Mouse (Mus musculus) megakaryocyte-erythroid progenitor cell, adult 5-6 weeks (primary cell): ENCODE results near the gene Hexim1. TPM values are rescaled to one million over a fixed set of nuclear protein-coding genes. Genes with fewer than 3 reads are reported as not detected.

Source experiments
- ATAC-seq: replicated peaks from 2 replicates; pipeline ENCODE4 v1.8.0; 2016; ENCODE audit warnings: mild to moderate bottlenecking, inconsistent platforms; ENCODE audit not compliant: severe bottlenecking, poor library complexity, low FRiP score, low TSS enrichment
- total RNA-seq, 2 experiments: library from RNA; stranded (forward) in 1 of 2; stranded (reverse) in 1 of 2; fragments of 200-1000, 215-1000 nt in 1 of 2; fragments of >200 nt in 1 of 2; fragmentation: Nextera tagmentation in 1 of 2; gene quantifications; 2 replicates each; pipeline ENCODE4 v1.2.3; 2014 to 2017

Hexim1 gene
- total RNA-seq, 2 experiments from 2014 or later = 15.5 to 32.0 TPM

- ATAC-seq = no peak
Measured at GRCm38 (mm10) chr11:103114270-103114943, 1.6 kb upstream of the Hexim1 start.

GRCm38 (mm10) chr11:103115163-103116007 lies 646 bp upstream of the Hexim1 start:
- peak; percentile 55 for ATAC-seq

GRCm38 (mm10) chr11:103116959-103117590 lies 1.0 kb downstream of the Hexim1 start:
- peak; percentile 36 for ATAC-seq

- no peak for ATAC-seq
Measured at GRCm38 (mm10) chr11:103117591-103118009, 1.6 kb downstream of the Hexim1 start.

- ATAC-seq = no peak
Measured at GRCm38 (mm10) chr11:103118866-103119265, 2.8 kb downstream of the Hexim1 start.

GRCm38 (mm10) chr11:103119609-103120008 lies 3.6 kb downstream of the Hexim1 start:
- ATAC-seq = no peak

- ATAC-seq = no peak
Measured at GRCm38 (mm10) chr11:103120315-103120714, 4.3 kb downstream of the Hexim1 start.

GRCm38 (mm10) chr11:103131701-103132575 lies 15.9 kb downstream of the Hexim1 start, which contains the start of gene Hexim2:
Gene Hexim2 (plus strand): TSS chr11:103132429.
- ATAC-seq = peak; percentile 8; the same call in 1 of the 2 replicates

- peak; percentile 83 for ATAC-seq
Measured at GRCm38 (mm10) chr11:103132576-103133455, 16.8 kb downstream of the Hexim1 start.

GRCm38 (mm10) chr11:103133456-103134185 lies 17.6 kb downstream of the Hexim1 start:
- ATAC-seq = no peak

- no peak for ATAC-seq
Measured at GRCm38 (mm10) chr11:103134221-103134620, 18.2 kb downstream of the Hexim1 start.

GRCm38 (mm10) chr11:103136039-103136577 lies 20.1 kb downstream of the Hexim1 start:
- ATAC-seq = peak; percentile 26; the same call in 1 of the 2 replicates

GRCm38 (mm10) chr11:103139951-103140762 lies 24.1 kb downstream of the Hexim1 start:
- no peak for ATAC-seq

- no peak for ATAC-seq
Measured at GRCm38 (mm10) chr11:103140763-103141100, 24.7 kb downstream of the Hexim1 start.

GRCm38 (mm10) chr11:103141101-103141943 lies 25.3 kb downstream of the Hexim1 start:
- ATAC-seq = no peak

- ATAC-seq = no peak
Measured at GRCm38 (mm10) chr11:103141944-103142255, 25.9 kb downstream of the Hexim1 start.
